8 mouse cellular contexts compared by ENCODE assay signal in the genomic region with DNA sequence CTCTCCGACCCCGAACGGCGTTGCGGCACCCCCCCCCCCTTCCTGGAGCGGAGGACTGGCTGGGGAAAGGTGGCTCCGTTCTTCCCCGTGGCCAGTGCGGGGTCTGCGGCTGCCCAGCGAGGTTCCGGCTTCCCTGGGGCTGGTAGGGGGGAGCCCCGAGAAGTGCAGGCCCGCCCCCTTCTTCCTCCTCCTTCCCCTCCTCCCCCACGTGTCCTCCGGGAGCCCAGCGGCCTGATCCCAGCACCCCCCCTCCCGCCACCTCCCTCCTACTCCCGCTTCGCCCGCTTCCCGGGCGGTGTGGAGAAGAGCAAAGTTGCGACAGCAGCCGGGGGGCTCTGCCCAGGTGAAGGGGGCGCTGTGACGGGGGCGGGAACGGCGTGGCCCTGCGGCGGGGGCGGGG. TPM values are rescaled to one million over a fixed set of nuclear protein-coding genes. Genes with fewer than 3 reads are reported as not detected.
A peak's percentile ranks its signal among the peaks of the same experiment; 100 is the strongest.
DNase-seq lines count a peak whose midpoint lies in the region; ATAC-seq and TF ChIP-seq lines count a peak whose summit lies in the region.

A gene (plus strand): TSS at position 218 of the 400 bp plus-strand sequence.

- no peaks in the 10 kb centered on the region; the same call in 1 of the 2 replicates for H3K4me1 ChIP-seq in heart, embryonic 10.5 days
- no peaks in the 10 kb centered on the region for H3K4me1 ChIP-seq in kidney, embryonic 14.5 days (ENCODE audit: control insufficient read depth, insufficient read depth, low read length)
- no peaks in the 10 kb centered on the region for H3K4me1 ChIP-seq in liver, embryonic 11.5 days (replicated peaks; ENCODE audit: control insufficient read depth, insufficient read depth, low read length)

- peak within 1 kb of the TSS; percentile 58 for H3K4me2 ChIP-seq in kidney, embryonic 14.5 days (replicated peaks; ENCODE audit: low read depth, low read length)
- H3K4me2 ChIP-seq in liver, embryonic 11.5 days: peak within 1 kb of the TSS; percentile 76
- peak within 1 kb of the TSS; percentile 77 for H3K4me2 ChIP-seq in myocyte (ENCODE audit: low read depth)

- WGBS in heart, embryonic 10.5 days: 10% methylated on average over 29 of the region's 33 CpGs
- WGBS in kidney, embryonic 14.5 days: 20% methylated on average over 7 of the region's 33 CpGs
- WGBS in liver, embryonic 11.5 days: 7% methylated on average over 15 of the region's 33 CpGs

- peak within 1 kb of the TSS; percentile 70 for H3ac ChIP-seq in myocyte (ENCODE audit: control insufficient read depth, insufficient read length)

- DNase-seq in urinary bladder, adult 18-20 months (ENCODE audit: low spot score in 2 of 2): peak; percentile 34 to 40
- no peak for DNase-seq in urinary bladder, postnatal 10 days (ENCODE audit: low spot score)
- DNase-seq in embryo, embryonic 9.5 days (ENCODE audit: extremely low spot score): peak; percentile 54
- peak; percentile 77 for DNase-seq in heart, embryonic 10.5 days (ENCODE audit: low spot score)
- DNase-seq in liver, embryonic 11.5 days (ENCODE audit: low spot score): peak; percentile 58
- DNase-seq in urinary bladder, postnatal 36 days (ENCODE audit: low spot score in 2 of 2): peak; percentile 5 to 40

- H3K9me3 ChIP-seq in heart, embryonic 10.5 days: no peaks in the 10 kb centered on the region
- no peaks in the 10 kb centered on the region for H3K9me3 ChIP-seq in kidney, embryonic 14.5 days (ENCODE audit: control insufficient read depth, low read length)
- H3K9me3 ChIP-seq in liver, embryonic 11.5 days (ENCODE audit: control insufficient read depth, low read length): no peaks in the 10 kb centered on the region

- H3K36me3 ChIP-seq in heart, embryonic 10.5 days: no peaks in the 10 kb centered on the region
- no peaks in the 10 kb centered on the region for H3K36me3 ChIP-seq in kidney, embryonic 14.5 days (ENCODE audit: control insufficient read depth, insufficient read depth, low read length)
- no peaks in the 10 kb centered on the region for H3K36me3 ChIP-seq in liver, embryonic 11.5 days (ENCODE audit: control insufficient read depth, insufficient read depth, low read length)
- H3K36me3 ChIP-seq in myocyte (ENCODE audit: control insufficient read depth, insufficient read depth): no peaks in the 10 kb centered on the region

- H3K79me2 ChIP-seq in myocyte (ENCODE audit: control insufficient read depth, insufficient read depth): no peaks in the 10 kb centered on the region

- TF ChIP-seq POLR2A in myocyte (IDR thresholded peaks at IDR 0.05; ENCODE audit: insufficient read length, low read depth): no peak

- peak within 1 kb of the TSS; percentile 58 for H3K9ac ChIP-seq in kidney, embryonic 14.5 days (ENCODE audit: low read depth, low read length)
- peak within 1 kb of the TSS; percentile 69 for H3K9ac ChIP-seq in liver, embryonic 11.5 days (ENCODE audit: low read depth, low read length)

- peak; percentile 25 for ATAC-seq in kidney, embryonic 14.5 days (ENCODE audit: low FRiP score, low TSS enrichment)
- 0 out of 2 replicates have a peak, but pooled peaks have one; percentile 3 for ATAC-seq in liver, embryonic 11.5 days (replicated peaks; ENCODE audit: low FRiP score)

- peaks cover 58% of the 10 kb centered on the region; the same call in 1 of the 2 replicates for H3K27me3 ChIP-seq in heart, embryonic 10.5 days (ENCODE audit: insufficient read depth, poor library complexity, severe bottlenecking)
- no peaks in the 10 kb centered on the region for H3K27me3 ChIP-seq in kidney, embryonic 14.5 days (ENCODE audit: control insufficient read depth, insufficient read depth, low read length)
- H3K27me3 ChIP-seq in liver, embryonic 11.5 days (replicated peaks; ENCODE audit: control insufficient read depth, insufficient read depth, low read length): peaks cover 30% of the 10 kb centered on the region
- no peaks in the 10 kb centered on the region for H3K27me3 ChIP-seq in myocyte (ENCODE audit: control insufficient read depth, insufficient read depth, insufficient read length)

- peak within 1 kb of the TSS; percentile 68 for H3K4me3 ChIP-seq in heart, embryonic 10.5 days
- peak within 1 kb of the TSS; percentile 52 for H3K4me3 ChIP-seq in kidney, embryonic 14.5 days (ENCODE audit: low read length)
- H3K4me3 ChIP-seq in liver, embryonic 11.5 days (ENCODE audit: low read depth, low read length): peak within 1 kb of the TSS; percentile 65
- H3K4me3 ChIP-seq in myocyte: peak within 1 kb of the TSS; percentile 48

- peak within 1 kb of the TSS; percentile 87 for H3K27ac ChIP-seq in heart, embryonic 10.5 days
- peak within 1 kb of the TSS; percentile 47; the same call in 1 of the 2 replicates for H3K27ac ChIP-seq in kidney, embryonic 14.5 days (ENCODE audit: low read depth, low read length)
- peak within 1 kb of the TSS; percentile 53; the same call in 1 of the 2 replicates for H3K27ac ChIP-seq in liver, embryonic 11.5 days (ENCODE audit: low read depth, low read length)

TF ChIP-seq in myocyte, 11 proteins besides CTCF, POLR2A, EP300 and RAD21:
- TF ChIP-seq MYOG (IDR thresholded peaks at IDR 0.05; ENCODE audit: control insufficient read depth in 1 of 3, insufficient read depth in 1 of 3, insufficient read length in 2 of 3, low read depth in 2 of 3): no peak
- TF ChIP-seq SRF (IDR thresholded peaks at IDR 0.05; ENCODE audit: control insufficient read depth, insufficient read length, low read depth): no peak
- no peak for TF ChIP-seq REST (IDR thresholded peaks at IDR 0.05; ENCODE audit: insufficient read depth, insufficient read length)
- no peak for TF ChIP-seq MAX (IDR thresholded peaks at IDR 0.05; ENCODE audit: low read depth)
- TF ChIP-seq POLR2AphosphoS2 (IDR thresholded peaks at IDR 0.05; ENCODE audit: insufficient read length, low read depth): no peak
- TF ChIP-seq USF1 (IDR thresholded peaks at IDR 0.05; ENCODE audit: low read depth): no peak
- no peak for TF ChIP-seq TCF12 (IDR thresholded peaks at IDR 0.05; ENCODE audit: insufficient read depth, poor library complexity, severe bottlenecking)
- TF ChIP-seq MYOD1 (IDR thresholded peaks at IDR 0.05; ENCODE audit: control insufficient read depth in 1 of 3, insufficient read length in 2 of 3, low read depth in 2 of 3): no peak
- TF ChIP-seq E2F4 (IDR thresholded peaks at IDR 0.05; ENCODE audit: insufficient read depth): no peak
- no peak for TF ChIP-seq CEBPB (IDR thresholded peaks at IDR 0.05; ENCODE audit: insufficient read depth, poor library complexity, severe bottlenecking)
- TF ChIP-seq TCF3 (IDR thresholded peaks at IDR 0.05; ENCODE audit: insufficient read length, low read depth): no peak

RNA-seq across cellular contexts. Expression of the gene that starts here (rescaled TPM):
- 4.9 and 6.7 TPM in 2 replicates for polyA plus RNA-seq in heart, embryonic 10.5 days (2016; fragmentation: Nextera tagmentation; extraction: Ambion mirVana)
- 6.1 and 10.1 TPM in 2 replicates for polyA plus RNA-seq in kidney, embryonic 14.5 days (2014; fragmentation: Nextera tagmentation; extraction: Ambion mirVana)
- polyA plus RNA-seq in liver, embryonic 11.5 days (2014; fragmentation: Nextera tagmentation; extraction: Ambion mirVana): 5.4 and 7.3 TPM in 2 replicates
- polyA plus RNA-seq in myocyte (2012; fragmentation: generic; extraction: Trizol): 4.5 TPM
